Mouse (Mus musculus) lung, adult 2 months (tissue): ENCODE data around the gene Bst2. TPM values are rescaled to one million over a fixed set of nuclear protein-coding genes. Genes with fewer than 3 reads are reported as not detected.

Source experiments
- DNase-seq: peaks from one replicate; pipeline ENCODE4 v3.0.0; 2022
- H3K4me1 ChIP-seq: fragments of 200-500 bp; 2 replicates; pipeline ENCODE4 v1.6.1; 2011; ENCODE audit warnings: low read length; ENCODE audit not compliant: control insufficient read depth, insufficient read depth
- H3K4me3 ChIP-seq: fragments of 200-500 bp; replicated peaks from 2 replicates; pipeline ENCODE3; 2011; ENCODE audit warnings: low read depth, mild to moderate bottlenecking, control low read depth, low read length; ENCODE audit errors: extremely low read depth
- CTCF ChIP-seq: fragments of 200-500 bp; IDR thresholded peaks from 2 replicates; pipeline ENCODE4 v1.5.1; 2011; ENCODE audit warnings: mild to moderate bottlenecking, low read length, control low read depth; ENCODE audit not compliant: insufficient read depth
- POLR2A ChIP-seq: fragments of 200-500 bp; IDR thresholded peaks from 2 replicates; pipeline ENCODE4 v1.6.1; 2011; ENCODE audit warnings: low read depth, mild to moderate bottlenecking, control low read depth, low read length, borderline replicate concordance; ENCODE audit errors: extremely low read depth
- WGBS: fragments of 180-500 bp; shearing (Covaris S2); methylation state at CpG from one replicate; pipeline ENCODE4 v1.1.7; 2018; 5-methylcytosine and 5-hydroxymethylcytosine counted together
- polyA plus RNA-seq: library from polyadenylated mRNA; depleted of rRNA; stranded (reverse); fragments of >200 nt; gene quantifications from 2 replicates; pipeline ENCODE4 v1.2.3, GENCODE M21; 2012; rRNA removed

Bst2 gene
- 437 and 505 TPM in 2 replicates for polyA plus RNA-seq

- DNase-seq = peak; percentile 88
- H3K4me1 ChIP-seq = peaks cover 7% of the 10 kb centered on the region
- WGBS = 2% methylated on average over 37 of the region's 37 CpGs
- TF ChIP-seq CTCF = no peak
- TF ChIP-seq POLR2A = peak; percentile 44; the same call in 1 of the 2 replicates
- peak within 1 kb of the TSS; percentile 79 for H3K4me3 ChIP-seq
Measured at GRCm38 (mm10) chr8:71537028-71537867, at the start of gene Bst2. TSS of gene Bst2 (minus strand) at chr8:71537456.

- Histone ChIP-seq H3K4me3 (no peak overlapping the region), H3K4me1 (no peaks in the 10 kb centered on the region)
- TF ChIP-seq POLR2A (no peak), CTCF (peak; percentile 69)
- 70% methylated on average over 2 of the region's 2 CpGs for WGBS
- DNase-seq = no peak
Measured at GRCm38 (mm10) chr8:71586891-71587290, 49.6 kb upstream of the Bst2 start.

- no peak for TF ChIP-seq CTCF
- no peak for TF ChIP-seq POLR2A
- no peaks in the 10 kb centered on the region for H3K4me1 ChIP-seq
- no peak for DNase-seq
- H3K4me3 ChIP-seq = no peak overlapping the region
- WGBS = 52% methylated on average over 8 of the region's 9 CpGs
Measured at GRCm38 (mm10) chr8:71580201-71580600, 42.9 kb upstream of the Bst2 start.

GRCm38 (mm10) chr8:71579476-71579875, 42.2 kb upstream of the Bst2 start:
- H3K4me1 ChIP-seq = no peaks in the 10 kb centered on the region
- WGBS = 80% methylated on average over 14 of the region's 14 CpGs
- DNase-seq = no peak
- no peak overlapping the region for H3K4me3 ChIP-seq
- no peak for TF ChIP-seq CTCF
- TF ChIP-seq POLR2A = no peak

GRCm38 (mm10) chr8:71579009-71579408, 41.8 kb upstream of the Bst2 start:
- no peak overlapping the region for H3K4me3 ChIP-seq
- no peaks in the 10 kb centered on the region for H3K4me1 ChIP-seq
- DNase-seq = no peak
- no peak for TF ChIP-seq CTCF
- TF ChIP-seq POLR2A = no peak
- WGBS = 74% methylated on average over 1 of the region's 1 CpGs

GRCm38 (mm10) chr8:71577856-71578387, 40.7 kb upstream of the Bst2 start:
- no peak for DNase-seq
- no peak overlapping the region for H3K4me3 ChIP-seq

GRCm38 (mm10) chr8:71575020-71575419, 37.8 kb upstream of the Bst2 start:
- TF ChIP-seq POLR2A (no peak), CTCF (no peak)
- Histone ChIP-seq H3K4me3 (no peak overlapping the region), H3K4me1 (peaks cover 4% of the 10 kb centered on the region; the same call in 1 of the 2 replicates)
- DNase-seq = no peak
- WGBS = 52% methylated on average over 1 of the region's 1 CpGs

More at GRCm38 (mm10) chr8:71577856-71578387, 40.7 kb upstream of the Bst2 start:
- WGBS = 47% methylated on average over 4 of the region's 4 CpGs
- no peaks in the 10 kb centered on the region for H3K4me1 ChIP-seq
- TF ChIP-seq POLR2A (no peak), CTCF (no peak)

- DNase-seq = no peak
- Histone ChIP-seq H3K4me3 (no peak overlapping the region), H3K4me1 (peaks cover 4% of the 10 kb centered on the region; the same call in 1 of the 2 replicates)
- no peak for TF ChIP-seq CTCF
- WGBS = 65% methylated on average over 7 of the region's 7 CpGs
Measured at GRCm38 (mm10) chr8:71574426-71574825, 37.2 kb upstream of the Bst2 start.

GRCm38 (mm10) chr8:71572847-71573633, 35.8 kb upstream of the Bst2 start:
- H3K4me3 ChIP-seq = no peak overlapping the region
- TF ChIP-seq CTCF (no peak), POLR2A (no peak)
- WGBS = 53% methylated on average over 9 of the region's 9 CpGs
- no peak for DNase-seq
- H3K4me1 ChIP-seq = peaks cover 9% of the 10 kb centered on the region

GRCm38 (mm10) chr8:71572077-71572476, 34.8 kb upstream of the Bst2 start:
- Histone ChIP-seq H3K4me3 (no peak overlapping the region), H3K4me1 (peaks cover 9% of the 10 kb centered on the region)
- 82% methylated on average over 2 of the region's 2 CpGs for WGBS
- TF ChIP-seq POLR2A (no peak), CTCF (no peak)
- no peak for DNase-seq
